Mouse (Mus musculus): ENCODE results near the gene Nipal4. TPM values are rescaled to one million over a fixed set of nuclear protein-coding genes. Genes with fewer than 3 reads are reported as not detected.

Gene Nipal4
- total and polyA plus RNA-seq, 3 experiments: 0.11 to 0.20 (median 0.18) TPM

GRCm38 (mm10) chr11:46119624-46120023, 46.7 kb downstream of the Nipal4 start:
- Histone ChIP-seq H3K79me2 (replicated peaks; ENCODE audit: control insufficient read depth, insufficient read depth, low read length) (no peaks in the 10 kb centered on the region), H3K27ac (peak overlapping the region; percentile 60), H3K4me1 (ENCODE audit: control insufficient read depth, insufficient read depth, low read length) (peaks cover 21% of the 10 kb centered on the region), H3K4me3 (no peak overlapping the region), H3K27me3 (ENCODE audit: control insufficient read depth, insufficient read depth, low read length) (no peaks in the 10 kb centered on the region), H3K36me3 (ENCODE audit: control insufficient read depth, insufficient read depth, low read length) (peaks cover 16% of the 10 kb centered on the region), H3K9ac (ENCODE audit: low read depth, low read length) (no peak overlapping the region)
- peak in 1 of 2 experiments; percentile 50 for DNase-seq
- 39% methylated on average over 4 of the region's 4 CpGs for WGBS
- intact Hi-C loops (cut with DNase I): loop anchor here (10.0 kb wide), 1 partner anchor 175 kb away; the partner anchor contains the start of gene Lsm11
- no peak for TF ChIP-seq POLR2A (IDR thresholded peaks at IDR 0.05; ENCODE audit: insufficient read depth, low read depth, low read length)
- TF ChIP-seq EP300 (IDR thresholded peaks at IDR 0.05; ENCODE audit: insufficient read depth, low read depth, low read length): peak; percentile 75; the same call in 1 of the 2 replicates

- Histone ChIP-seq H3K4me3 (no peak overlapping the region), H3K9ac (ENCODE audit: low read depth, low read length) (no peak overlapping the region), H3K27me3 (ENCODE audit: control insufficient read depth, insufficient read depth, low read length) (no peaks in the 10 kb centered on the region), H3K36me3 (ENCODE audit: control insufficient read depth, insufficient read depth, low read length) (peaks cover 15% of the 10 kb centered on the region), H3K4me1 (ENCODE audit: control insufficient read depth, insufficient read depth, low read length) (peaks cover 9% of the 10 kb centered on the region), H3K27ac (no peak overlapping the region; the same call in 1 of the 2 replicates), H3K79me2 (replicated peaks; ENCODE audit: control insufficient read depth, insufficient read depth, low read length) (no peaks in the 10 kb centered on the region)
- TF ChIP-seq POLR2A (IDR thresholded peaks at IDR 0.05; ENCODE audit: insufficient read depth, low read depth, low read length) (no peak), CTCF (IDR thresholded peaks at IDR 0.05) (no peak), EP300 (IDR thresholded peaks at IDR 0.05; ENCODE audit: insufficient read depth, low read depth, low read length) (no peak)
- intact Hi-C loops (cut with DNase I): no loop called here
- WGBS: 79% methylated on average over 2 of the region's 2 CpGs
- DNase-seq: no peak
These were observed 49.8 kb downstream of the Nipal4 start for GRCm38 (mm10) chr11:46116510-46116909.

GRCm38 (mm10) chr11:46115411-46116173, 50.7 kb downstream of the Nipal4 start:
- H3K9ac ChIP-seq (ENCODE audit: low read depth, low read length): no peak overlapping the region
- no peak overlapping the region for H3K27ac ChIP-seq
- H3K4me1 ChIP-seq (ENCODE audit: control insufficient read depth, insufficient read depth, low read length): peaks cover 12% of the 10 kb centered on the region
- H3K36me3 ChIP-seq (ENCODE audit: control insufficient read depth, insufficient read depth, low read length): peaks cover 15% of the 10 kb centered on the region
- no peak overlapping the region for H3K4me3 ChIP-seq
- no peaks in the 10 kb centered on the region for H3K79me2 ChIP-seq (replicated peaks; ENCODE audit: control insufficient read depth, insufficient read depth, low read length)
- no peak for DNase-seq
- no peaks in the 10 kb centered on the region for H3K27me3 ChIP-seq (ENCODE audit: control insufficient read depth, insufficient read depth, low read length)
- 43% methylated on average over 9 of the region's 9 CpGs for WGBS
- intact Hi-C loops (cut with DNase I): no loop called here
- TF ChIP-seq EP300 (IDR thresholded peaks at IDR 0.05; ENCODE audit: insufficient read depth, low read depth, low read length) (no peak), POLR2A (IDR thresholded peaks at IDR 0.05; ENCODE audit: insufficient read depth, low read depth, low read length) (no peak)

- H3K36me3 ChIP-seq (ENCODE audit: control insufficient read depth, insufficient read depth, low read length): peaks cover 15% of the 10 kb centered on the region
- H3K79me2 ChIP-seq (replicated peaks; ENCODE audit: control insufficient read depth, insufficient read depth, low read length): no peaks in the 10 kb centered on the region
These were observed 51.3 kb downstream of the Nipal4 start for GRCm38 (mm10) chr11:46115011-46115410.

GRCm38 (mm10) chr11:46114221-46114620, 52.1 kb downstream of the Nipal4 start:
- no peak for TF ChIP-seq CTCF (IDR thresholded peaks at IDR 0.05)
- no peak for TF ChIP-seq EP300 (IDR thresholded peaks at IDR 0.05; ENCODE audit: insufficient read depth, low read depth, low read length)
- TF ChIP-seq POLR2A (IDR thresholded peaks at IDR 0.05; ENCODE audit: insufficient read depth, low read depth, low read length): no peak
- H3K79me2 ChIP-seq (replicated peaks; ENCODE audit: control insufficient read depth, insufficient read depth, low read length): no peaks in the 10 kb centered on the region
- H3K27me3 ChIP-seq (ENCODE audit: control insufficient read depth, insufficient read depth, low read length): no peaks in the 10 kb centered on the region
- peaks cover 16% of the 10 kb centered on the region for H3K4me1 ChIP-seq (ENCODE audit: control insufficient read depth, insufficient read depth, low read length)
- intact Hi-C loops (cut with DNase I): no loop called here
- WGBS: 82% methylated on average over 7 of the region's 7 CpGs
- H3K4me3 ChIP-seq: no peak overlapping the region
- no peak for DNase-seq
- no peak overlapping the region for H3K27ac ChIP-seq
- H3K36me3 ChIP-seq (ENCODE audit: control insufficient read depth, insufficient read depth, low read length): peaks cover 17% of the 10 kb centered on the region
- H3K9ac ChIP-seq (ENCODE audit: low read depth, low read length): no peak overlapping the region

More at GRCm38 (mm10) chr11:46115011-46115410, 51.3 kb downstream of the Nipal4 start:
- Histone ChIP-seq H3K4me1 (ENCODE audit: control insufficient read depth, insufficient read depth, low read length) (peaks cover 14% of the 10 kb centered on the region), H3K9ac (ENCODE audit: low read depth, low read length) (no peak overlapping the region), H3K27ac (no peak overlapping the region), H3K4me3 (no peak overlapping the region), H3K27me3 (ENCODE audit: control insufficient read depth, insufficient read depth, low read length) (no peaks in the 10 kb centered on the region)
- intact Hi-C loops (cut with DNase I): no loop called here
- no peak for DNase-seq
- TF ChIP-seq CTCF (IDR thresholded peaks at IDR 0.05): no peak
- no peak for TF ChIP-seq EP300 (IDR thresholded peaks at IDR 0.05; ENCODE audit: insufficient read depth, low read depth, low read length)
- no peak for TF ChIP-seq POLR2A (IDR thresholded peaks at IDR 0.05; ENCODE audit: insufficient read depth, low read depth, low read length)
- 80% methylated on average over 4 of the region's 4 CpGs for WGBS

- H3K27me3 ChIP-seq (ENCODE audit: control insufficient read depth, insufficient read depth, low read length): no peaks in the 10 kb centered on the region
- peaks cover 9% of the 10 kb centered on the region for H3K36me3 ChIP-seq (ENCODE audit: control insufficient read depth, insufficient read depth, low read length)
- H3K79me2 ChIP-seq (replicated peaks; ENCODE audit: control insufficient read depth, insufficient read depth, low read length): no peaks in the 10 kb centered on the region
- peak in 1 of 2 experiments; percentile 62 for DNase-seq
- peaks cover 17% of the 10 kb centered on the region for H3K4me1 ChIP-seq (ENCODE audit: control insufficient read depth, insufficient read depth, low read length)
- 74% methylated on average over 3 of the region's 3 CpGs for WGBS
- no peak overlapping the region for H3K4me3 ChIP-seq
- H3K9ac ChIP-seq (ENCODE audit: low read depth, low read length): no peak overlapping the region
- peak overlapping the region; percentile 83 for H3K27ac ChIP-seq
- intact Hi-C loops (cut with DNase I): no loop called here
- TF ChIP-seq EP300 (IDR thresholded peaks at IDR 0.05; ENCODE audit: insufficient read depth, low read depth, low read length) (no peak), CTCF (IDR thresholded peaks at IDR 0.05) (no peak), POLR2A (IDR thresholded peaks at IDR 0.05; ENCODE audit: insufficient read depth, low read depth, low read length) (no peak)
These were observed 53.1 kb downstream of the Nipal4 start for GRCm38 (mm10) chr11:46113211-46113610.

Measured in heart, adult 2 months (tissue).